Mouse (Mus musculus) hindbrain, embryonic 16.5 days (tissue): ENCODE measurements around the gene Slc2a5. TPM values are rescaled to one million over a fixed set of nuclear protein-coding genes. Genes with fewer than 3 reads are reported as not detected.

Experiments
- ATAC-seq: fragments of 200-750 bp; cut with Nextera tagmentation; 2 replicates; pipeline ENCODE4 v1.8.0; 2017; ENCODE audit warnings: moderate TSS enrichment, moderate library complexity
- H3K27ac ChIP-seq: fragments of 300-500 bp; sonication (generic); 2 replicates; pipeline ENCODE4 v1.5.1; 2014; ENCODE audit warnings: low read depth, mild to moderate bottlenecking, control low read depth, low read length, moderate library complexity
- H3K27me3 ChIP-seq: fragments of 300-500 bp; sonication (generic); replicated peaks from 2 replicates; pipeline ENCODE4 v1.6.1; 2014; ENCODE audit warnings: low read length; ENCODE audit not compliant: control insufficient read depth, insufficient read depth
- H3K36me3 ChIP-seq: fragments of 300-500 bp; sonication (generic); 2 replicates; pipeline ENCODE4 v1.6.1; 2014; ENCODE audit warnings: mild to moderate bottlenecking, low read length, moderate library complexity, mixed read lengths; ENCODE audit not compliant: control insufficient read depth, insufficient read depth
- H3K4me1 ChIP-seq: fragments of 300-500 bp; sonication (generic); 2 replicates; pipeline ENCODE4 v1.6.1; 2014; ENCODE audit warnings: low read depth, low read length; ENCODE audit not compliant: control insufficient read depth, insufficient read depth
- H3K4me2 ChIP-seq: fragments of 300-500 bp; sonication (generic); 2 replicates; pipeline ENCODE4 v1.6.1; 2014; ENCODE audit warnings: mild to moderate bottlenecking, low read length, control low read depth, moderate library complexity
- H3K4me3 ChIP-seq: fragments of 300-500 bp; sonication (generic); 2 replicates; pipeline ENCODE4 v1.5.1; 2014; ENCODE audit warnings: mild to moderate bottlenecking, low read length, control low read depth, moderate library complexity
- H3K9ac ChIP-seq: fragments of 300-500 bp; sonication (generic); 2 replicates; pipeline ENCODE4 v1.6.1; 2014; ENCODE audit warnings: low read depth, mild to moderate bottlenecking, control low read depth, low read length, moderate library complexity
- H3K9me3 ChIP-seq: fragments of 300-500 bp; sonication (generic); 2 replicates; pipeline ENCODE4 v1.6.1; 2014; ENCODE audit warnings: mild to moderate bottlenecking, low read length, moderate library complexity; ENCODE audit not compliant: control insufficient read depth
- WGBS: fragments of 180-500 bp; shearing (Covaris S2); extraction: QIAGEN DNeasy Blood & Tissue Kit; methylation state at CpG from one replicate; pipeline ENCODE4 v1.1.7; 2014; 5-methylcytosine and 5-hydroxymethylcytosine counted together
- polyA plus RNA-seq: library from polyadenylated mRNA; unstranded; fragments of >200 nt; fragmentation: Nextera tagmentation; extraction: Ambion mirVana; gene quantifications from 2 replicates; pipeline ENCODE4 v1.2.1, GENCODE M21; 2015

The Slc2a5 gene
- polyA plus RNA-seq, 1 experiment from 2014 or later, result 2.8 TPM

DNA sequence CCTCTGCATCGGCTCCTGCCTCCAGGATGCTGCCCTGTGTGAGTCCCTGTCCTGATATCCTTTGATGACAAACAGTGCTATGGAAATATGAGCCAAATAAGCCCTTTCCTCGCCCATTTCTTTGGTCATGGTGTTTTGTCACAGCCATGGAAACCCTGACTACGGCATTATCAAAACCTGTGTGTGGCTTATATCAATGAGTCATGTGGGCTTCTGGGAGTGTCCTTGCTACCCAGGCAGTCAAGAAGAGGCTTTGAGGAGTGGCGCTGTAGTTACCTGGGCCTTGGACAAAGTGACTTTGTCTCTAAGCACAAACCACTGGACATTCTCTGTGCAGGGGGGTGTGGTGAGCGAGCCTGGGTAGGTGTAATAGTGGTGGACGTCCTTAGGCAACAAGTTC lies 73.1 kb downstream of the Slc2a5 start:
- no peak for ATAC-seq
- Histone ChIP-seq H3K27me3 (no peaks in the 10 kb centered on the region), H3K9me3 (no peaks in the 10 kb centered on the region), H3K4me3 (no peak overlapping the region), H3K9ac (no peak overlapping the region), H3K36me3 (no peaks in the 10 kb centered on the region), H3K4me2 (no peak overlapping the region), H3K4me1 (no peaks in the 10 kb centered on the region), H3K27ac (no peak overlapping the region)
- 84% methylated on average over 6 of the region's 6 CpGs for WGBS

Other genes starting within 250 kb of the Slc2a5 start
- gene Spsb1, start 164.2 kb upstream of the Slc2a5 start, polyA plus RNA-seq, result 10.1 TPM in 2 replicates
- 2.9 and 3.5 TPM in 2 replicates for gene H6pd, start 110.3 kb upstream of the Slc2a5 start, polyA plus RNA-seq
- 0.50 and 0.54 TPM in 2 replicates for gene Gpr157, start 31.9 kb upstream of the Slc2a5 start, polyA plus RNA-seq
- not detected in 2 replicates for gene Slc2a7, start 29.7 kb downstream of the Slc2a5 start, polyA plus RNA-seq
- not detected in 2 replicates for gene Car6, start 82.0 kb downstream of the Slc2a5 start, polyA plus RNA-seq
- 1,276 and 1,360 TPM in 2 replicates for gene Eno1, start 117.4 kb downstream of the Slc2a5 start, polyA plus RNA-seq
- 25.4 and 27.2 TPM in 2 replicates for gene Rere, start 162.4 kb downstream of the Slc2a5 start, polyA plus RNA-seq